Mouse (Mus musculus) erythroblast, embryonic 14.5 days (primary cell): ENCODE data around the gene Usp35.

Experiments used
- GATA1 ChIP-seq: IDR thresholded peaks from 2 replicates; pipeline ENCODE4 v1.6.1; 2012; ENCODE audit warnings: low read length, inconsistent platforms, mixed read lengths
- TAL1 ChIP-seq: IDR thresholded peaks from 3 replicates; pipeline ENCODE4 v1.6.1; 2012; ENCODE audit warnings: low read length, inconsistent platforms, mixed read lengths

GRCm38 (mm10) chr7:97297466-97297865 lies 34.4 kb downstream of the Usp35 start:
- TF ChIP-seq GATA1 (no peak), TAL1 (no peak)
